Mouse (Mus musculus): ENCODE measurements around the gene 1110025L11Rik.
"Not testable (repeated sequence)": the region's sequence is repeated elsewhere in the genome, so short reads cannot be mapped to it uniquely, and the experiment has no call there.

The 1110025L11Rik gene

GRCm38 (mm10) chr16:89063902-89064301 lies at the start of gene 1110025L11Rik:
1110025L11Rik (minus strand) TSS chr16:89064002.
- not testable (repeated sequence) for DNase-seq

GRCm38 (mm10) chr16:89071041-89071440 lies 7.2 kb upstream of the 1110025L11Rik start:
- peak; percentile 68 for DNase-seq

- no peak for DNase-seq
Measured at GRCm38 (mm10) chr16:89047783-89048182, 16.0 kb downstream of the 1110025L11Rik start, which contains the start of gene Krtap6-5. Krtap6-5 (minus strand) TSS chr16:89047883.

- DNase-seq, result not testable (repeated sequence)
Measured at GRCm38 (mm10) chr16:89041372-89041771, 22.4 kb downstream of the 1110025L11Rik start, which contains the start of gene Gm10228. Gm10228 (minus strand) TSS chr16:89041472.

- not testable (repeated sequence) for DNase-seq
Measured at GRCm38 (mm10) chr16:89031399-89031798, 32.4 kb downstream of the 1110025L11Rik start, which contains the start of gene Krtap6-1. Krtap6-1 (plus strand) TSS chr16:89031699.

GRCm38 (mm10) chr16:89014984-89015383 lies 48.8 kb downstream of the 1110025L11Rik start, which contains the start of gene Gm10229:
Gm10229 (plus strand) TSS chr16:89015284.
- not testable (repeated sequence) for DNase-seq

GRCm38 (mm10) chr16:89013973-89014372 lies 49.8 kb downstream of the 1110025L11Rik start:
- DNase-seq, result no peak
